Mouse (Mus musculus): ENCODE results near the gene Sh3bp5l. TPM values are rescaled to one million over a fixed set of nuclear protein-coding genes. Genes with fewer than 3 reads are reported as not detected.
"Not testable (repeated sequence)": the region's sequence is repeated elsewhere in the genome, so short reads cannot be mapped to it uniquely, and the experiment has no call there.

The Sh3bp5l gene
- polyA plus RNA-seq, 1 experiment from 2014 or later = 53.4 TPM

GRCm38 (mm10) chr11:58357844-58358534 lies 27.5 kb downstream of the Sh3bp5l start:
- H3K4me1 ChIP-seq = no peaks in the 10 kb centered on the region
- no peak overlapping the region for H3K4me2 ChIP-seq
- no peak for ATAC-seq (replicated peaks)
- H3K36me3 ChIP-seq (replicated peaks) = no peaks in the 10 kb centered on the region
- no peak overlapping the region for H3K4me3 ChIP-seq
- WGBS = 84% methylated on average over 6 of the region's 6 CpGs
- no peaks in the 10 kb centered on the region for H3K9me3 ChIP-seq
- H3K27ac ChIP-seq = no peak overlapping the region
- H3K27me3 ChIP-seq (replicated peaks) = no peaks in the 10 kb centered on the region
- H3K9ac ChIP-seq = no peak overlapping the region

GRCm38 (mm10) chr11:58362562-58362961 lies 32.0 kb downstream of the Sh3bp5l start:
- not testable (repeated sequence) for H3K9ac ChIP-seq; ATAC-seq (replicated peaks); H3K4me3 ChIP-seq; H3K36me3 ChIP-seq (replicated peaks); H3K27me3 ChIP-seq (replicated peaks); H3K4me1 ChIP-seq; H3K27ac ChIP-seq; H3K9me3 ChIP-seq; H3K4me2 ChIP-seq
- WGBS = no CpG with 5 or more reads among the region's 6 CpGs

DNA sequence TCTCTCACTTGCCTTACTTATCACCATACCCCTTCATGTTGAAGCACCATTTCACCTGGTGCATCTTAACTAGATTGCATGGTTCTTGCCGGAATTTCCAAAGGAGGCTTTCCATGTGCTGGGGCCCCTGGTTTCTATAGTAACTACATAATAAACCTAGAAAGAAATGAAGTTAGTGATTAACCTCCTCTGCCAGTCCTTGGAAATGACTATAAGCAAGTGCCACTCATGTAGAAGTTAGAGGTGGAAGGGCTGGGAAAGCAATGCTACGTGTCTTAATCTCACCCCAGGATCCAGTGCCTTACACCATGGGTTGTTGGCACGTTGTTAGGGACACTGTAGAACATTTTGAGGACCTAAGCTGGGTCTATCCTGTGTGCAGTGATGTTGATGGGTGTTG lies 33.9 kb downstream of the Sh3bp5l start:
- Histone ChIP-seq H3K4me3 (no peak overlapping the region), H3K27ac (no peak overlapping the region), H3K9me3 (no peaks in the 10 kb centered on the region), H3K27me3 (replicated peaks) (no peaks in the 10 kb centered on the region), H3K4me1 (no peaks in the 10 kb centered on the region), H3K4me2 (no peak overlapping the region), H3K9ac (no peak overlapping the region), H3K36me3 (replicated peaks) (no peaks in the 10 kb centered on the region)
- no peak for ATAC-seq (replicated peaks)
- 57% methylated on average over 3 of the region's 3 CpGs for WGBS

GRCm38 (mm10) chr11:58366191-58366590 lies 35.7 kb downstream of the Sh3bp5l start:
- H3K4me2 ChIP-seq; H3K27ac ChIP-seq; H3K36me3 ChIP-seq (replicated peaks); ATAC-seq (replicated peaks); H3K9me3 ChIP-seq; H3K9ac ChIP-seq; H3K27me3 ChIP-seq (replicated peaks); H3K4me1 ChIP-seq; H3K4me3 ChIP-seq: not testable (repeated sequence)
- no CpG with 5 or more reads among the region's 6 CpGs for WGBS

DNA sequence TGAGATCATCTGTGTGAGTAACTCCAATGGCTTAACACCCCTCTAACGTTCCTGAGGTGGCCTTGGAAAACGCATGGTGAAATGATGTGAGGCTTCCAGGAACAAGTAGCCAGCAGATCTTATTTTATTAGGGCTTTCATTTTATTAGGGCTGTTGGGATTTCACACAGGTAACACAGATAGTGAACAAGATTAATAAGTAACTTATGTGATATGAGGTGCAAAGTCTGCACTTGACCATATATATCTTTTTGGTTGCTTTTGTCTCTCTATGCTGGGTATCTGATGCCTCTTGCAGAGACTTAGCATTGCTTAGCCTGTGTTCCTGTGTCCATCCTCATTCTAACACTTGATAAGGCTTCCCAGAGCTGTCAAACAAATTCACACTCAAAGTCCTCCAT lies 46.7 kb downstream of the Sh3bp5l start:
- H3K4me3 ChIP-seq = no peak overlapping the region
- no peaks in the 10 kb centered on the region for H3K36me3 ChIP-seq (replicated peaks)
- H3K27ac ChIP-seq = no peak overlapping the region

DNA sequence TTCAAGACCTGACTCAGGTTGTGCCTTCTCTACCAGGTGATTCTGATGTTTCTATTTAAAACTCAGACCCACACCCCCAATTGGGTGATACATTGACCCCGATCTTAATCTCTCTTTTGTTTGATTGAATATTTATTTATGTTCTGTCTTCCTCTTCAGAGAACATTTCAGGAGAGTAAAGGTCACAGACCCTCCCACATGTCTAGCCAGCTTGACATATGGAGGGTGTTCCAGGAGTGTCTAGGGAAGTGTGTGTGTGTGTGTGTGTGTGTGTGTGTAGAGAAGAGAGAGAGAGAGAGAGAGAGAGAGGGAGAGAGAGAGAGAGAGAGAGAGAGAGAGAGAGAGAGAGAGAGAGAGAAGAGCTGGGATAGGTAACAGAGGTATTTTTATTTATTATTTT lies 47.2 kb downstream of the Sh3bp5l start:
- no peaks in the 10 kb centered on the region for H3K9me3 ChIP-seq
- no peaks in the 10 kb centered on the region for H3K36me3 ChIP-seq (replicated peaks)
- H3K27ac ChIP-seq = no peak overlapping the region
- WGBS = 69% methylated on average over 1 of the region's 1 CpGs
- no peak overlapping the region for H3K9ac ChIP-seq
- no peak for ATAC-seq (replicated peaks)
- no peaks in the 10 kb centered on the region for H3K4me1 ChIP-seq
- no peak overlapping the region for H3K4me2 ChIP-seq
- H3K4me3 ChIP-seq = no peak overlapping the region
- H3K27me3 ChIP-seq (replicated peaks) = no peaks in the 10 kb centered on the region

More for the DNA sequence above, 46.7 kb downstream of the Sh3bp5l start:
- Histone ChIP-seq H3K4me1 (no peaks in the 10 kb centered on the region), H3K27me3 (replicated peaks) (no peaks in the 10 kb centered on the region), H3K9me3 (no peaks in the 10 kb centered on the region), H3K4me2 (no peak overlapping the region), H3K9ac (no peak overlapping the region)
- 92% methylated on average over 2 of the region's 2 CpGs for WGBS
- no peak for ATAC-seq (replicated peaks)

GRCm38 (mm10) chr11:58378763-58379278 lies 48.3 kb downstream of the Sh3bp5l start, which contains the start of gene Lypd8:
Gene Lypd8, plus strand, starts transcription at chr11:58379043.
- H3K9ac ChIP-seq = no peak within 1 kb of the TSS
- H3K9me3 ChIP-seq = no peaks in the 10 kb centered on the region
- H3K36me3 ChIP-seq (replicated peaks) = no peaks in the 10 kb centered on the region
- H3K27me3 ChIP-seq (replicated peaks) = no peaks in the 10 kb centered on the region
- no peak for ATAC-seq (replicated peaks)
- H3K4me3 ChIP-seq = no peak within 1 kb of the TSS
- H3K27ac ChIP-seq = no peak within 1 kb of the TSS
- 94% methylated on average over 3 of the region's 3 CpGs for WGBS
- no peak within 1 kb of the TSS for H3K4me2 ChIP-seq
- H3K4me1 ChIP-seq = no peaks in the 10 kb centered on the region

DNA sequence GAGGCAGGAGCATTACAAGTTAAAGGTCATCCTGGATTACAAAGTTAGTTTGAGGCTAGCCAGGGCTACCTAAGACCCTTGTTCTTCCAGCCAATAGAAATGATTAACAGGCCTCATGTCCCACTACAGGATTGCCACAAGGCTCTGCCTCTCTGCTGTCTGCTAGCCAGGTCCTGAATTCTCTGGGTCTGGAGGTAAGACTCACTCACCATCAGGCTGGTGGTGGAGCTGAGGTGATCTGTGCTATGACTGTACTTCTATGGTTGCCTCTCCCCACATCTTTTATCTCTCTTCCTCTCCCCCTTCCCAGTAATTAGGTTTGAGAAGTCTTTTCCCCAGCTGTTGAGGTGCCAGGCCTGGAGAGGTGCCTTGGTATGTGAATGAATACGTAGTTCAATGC lies 49.0 kb downstream of the Sh3bp5l start:
- H3K4me2 ChIP-seq = no peak overlapping the region
- H3K9ac ChIP-seq = no peak overlapping the region
- H3K4me1 ChIP-seq = no peaks in the 10 kb centered on the region
- no peak overlapping the region for H3K27ac ChIP-seq
- 100% methylated on average over 1 of the region's 1 CpGs for WGBS
- H3K36me3 ChIP-seq (replicated peaks) = no peaks in the 10 kb centered on the region
- no peak overlapping the region for H3K4me3 ChIP-seq
- no peak for ATAC-seq (replicated peaks)
- H3K27me3 ChIP-seq (replicated peaks) = no peaks in the 10 kb centered on the region
- no peaks in the 10 kb centered on the region for H3K9me3 ChIP-seq

DNA sequence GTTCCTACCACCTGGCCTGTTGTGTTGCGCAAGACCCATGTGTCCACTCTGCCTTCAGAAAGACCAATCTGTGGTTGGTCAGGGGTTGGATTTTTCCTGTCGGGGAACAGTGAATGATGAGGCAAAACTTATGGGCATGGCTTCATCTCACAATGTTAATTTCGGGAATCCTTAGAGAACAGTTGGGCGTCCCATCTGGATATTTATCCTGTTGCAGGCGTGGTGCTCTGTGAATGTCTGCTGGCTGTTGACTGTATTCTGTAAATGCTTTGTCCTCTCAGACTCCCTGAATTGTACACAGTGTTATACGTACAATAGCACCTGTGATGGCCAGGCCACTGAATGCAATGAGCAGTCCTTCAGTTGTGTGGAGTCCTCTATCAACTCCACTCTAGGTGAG lies 51.9 kb downstream of the Sh3bp5l start:
- Histone ChIP-seq H3K36me3 (replicated peaks) (no peaks in the 10 kb centered on the region), H3K27ac (no peak overlapping the region), H3K4me1 (no peaks in the 10 kb centered on the region), H3K9me3 (no peaks in the 10 kb centered on the region), H3K9ac (no peak overlapping the region), H3K4me3 (no peak overlapping the region), H3K27me3 (replicated peaks) (no peaks in the 10 kb centered on the region), H3K4me2 (no peak overlapping the region)
- ATAC-seq (replicated peaks) = no peak
- WGBS = 92% methylated on average over 6 of the region's 6 CpGs

Other genes starting within 250 kb of the Sh3bp5l start
- 0.15 and 0.18 TPM in 2 replicates for gene Gm12248, start 237.6 kb upstream of the Sh3bp5l start, polyA plus RNA-seq (2015; fragmentation: Nextera tagmentation; extraction: Ambion mirVana)
- 115 and 116 TPM in 2 replicates for gene Cnot8, start 226.6 kb upstream of the Sh3bp5l start, polyA plus RNA-seq (2015; fragmentation: Nextera tagmentation; extraction: Ambion mirVana)
- gene Gemin5, start 162.2 kb upstream of the Sh3bp5l start, polyA plus RNA-seq (2015; fragmentation: Nextera tagmentation; extraction: Ambion mirVana) = 14.0 and 15.1 TPM in 2 replicates
- gene Mrpl22, start 159.1 kb upstream of the Sh3bp5l start, polyA plus RNA-seq (2015; fragmentation: Nextera tagmentation; extraction: Ambion mirVana) = 93.1 and 95.2 TPM in 2 replicates
- 1.3 and 1.9 TPM in 2 replicates for gene Igtp, start 131.2 kb upstream of the Sh3bp5l start, polyA plus RNA-seq (2015; fragmentation: Nextera tagmentation; extraction: Ambion mirVana)
- 1.2 and 2.0 TPM in 2 replicates for gene Irgm2, start 131.1 kb upstream of the Sh3bp5l start, polyA plus RNA-seq (2015; fragmentation: Nextera tagmentation; extraction: Ambion mirVana)
- not detected in 2 replicates for gene 4930438A08Rik, start 55.9 kb upstream of the Sh3bp5l start, polyA plus RNA-seq (2015; fragmentation: Nextera tagmentation; extraction: Ambion mirVana)
- 30.5 and 32.5 TPM in 2 replicates for gene Zfp692, start 23.7 kb upstream of the Sh3bp5l start, polyA plus RNA-seq (2015; fragmentation: Nextera tagmentation; extraction: Ambion mirVana)
- 40.6 and 42.7 TPM in 2 replicates for gene Zfp672, start 385 bp upstream of the Sh3bp5l start, polyA plus RNA-seq (2015; fragmentation: Nextera tagmentation; extraction: Ambion mirVana)
- 0.31 TPM in 1 of 2 replicates, not detected in the other for gene Lypd8, start 48.3 kb downstream of the Sh3bp5l start, polyA plus RNA-seq (2015; fragmentation: Nextera tagmentation; extraction: Ambion mirVana)
- gene 1810065E05Rik, start 90.4 kb downstream of the Sh3bp5l start, polyA plus RNA-seq (2015; fragmentation: Nextera tagmentation; extraction: Ambion mirVana) = not detected in 2 replicates
- not detected in 2 replicates for gene Gm12253, start 101.8 kb downstream of the Sh3bp5l start, polyA plus RNA-seq (2015; fragmentation: Nextera tagmentation; extraction: Ambion mirVana)
- not detected in 2 replicates for gene Lypd9, start 122.2 kb downstream of the Sh3bp5l start, polyA plus RNA-seq (2015; fragmentation: Nextera tagmentation; extraction: Ambion mirVana)
- not detected in 2 replicates for gene Olfr30, start 131.5 kb downstream of the Sh3bp5l start, polyA plus RNA-seq (2015; fragmentation: Nextera tagmentation; extraction: Ambion mirVana)
- not detected in 2 replicates for gene Olfr332, start 161.8 kb downstream of the Sh3bp5l start, polyA plus RNA-seq (2015; fragmentation: Nextera tagmentation; extraction: Ambion mirVana)
- not detected in 2 replicates for gene Olfr331, start 171.8 kb downstream of the Sh3bp5l start, polyA plus RNA-seq (2015; fragmentation: Nextera tagmentation; extraction: Ambion mirVana)
- gene Olfr330, start 204.1 kb downstream of the Sh3bp5l start, polyA plus RNA-seq (2015; fragmentation: Nextera tagmentation; extraction: Ambion mirVana) = not detected in 2 replicates
- not detected in 2 replicates for gene Olfr329-ps, start 215.7 kb downstream of the Sh3bp5l start, polyA plus RNA-seq (2015; fragmentation: Nextera tagmentation; extraction: Ambion mirVana)
- 0.06 and 0.12 TPM in 2 replicates for gene Olfr328, start 224.9 kb downstream of the Sh3bp5l start, polyA plus RNA-seq (2015; fragmentation: Nextera tagmentation; extraction: Ambion mirVana)
- gene Olfr224, start 239.8 kb downstream of the Sh3bp5l start, polyA plus RNA-seq (2015; fragmentation: Nextera tagmentation; extraction: Ambion mirVana) = not detected in 2 replicates
- gene Olfr325, start 247.0 kb downstream of the Sh3bp5l start, polyA plus RNA-seq (2015; fragmentation: Nextera tagmentation; extraction: Ambion mirVana) = not detected in 2 replicates